Mouse (Mus musculus) frontal cortex, adult 2 months (tissue): ENCODE results near the gene Astn2. TPM values are rescaled to one million over a fixed set of nuclear protein-coding genes. Genes with fewer than 3 reads are reported as not detected.
A peak's percentile ranks its signal among the peaks of the same experiment; 100 is the strongest.

Experiments
- DNase-seq, 2 experiments: peaks; one replicate each; pipeline ENCODE4 v3.0.0; 2022; ENCODE audit warnings: low spot score in 1 of 2; ENCODE audit errors: extremely low spot score in 1 of 2
- polyA plus RNA-seq: library from polyadenylated mRNA; depleted of rRNA; stranded (reverse); fragments of >200 nt; gene quantifications from 2 replicates; pipeline ENCODE4 v1.2.3, GENCODE M21; 2012

Gene Astn2
- polyA plus RNA-seq, 1 experiment, result 18.2 TPM

DNA sequence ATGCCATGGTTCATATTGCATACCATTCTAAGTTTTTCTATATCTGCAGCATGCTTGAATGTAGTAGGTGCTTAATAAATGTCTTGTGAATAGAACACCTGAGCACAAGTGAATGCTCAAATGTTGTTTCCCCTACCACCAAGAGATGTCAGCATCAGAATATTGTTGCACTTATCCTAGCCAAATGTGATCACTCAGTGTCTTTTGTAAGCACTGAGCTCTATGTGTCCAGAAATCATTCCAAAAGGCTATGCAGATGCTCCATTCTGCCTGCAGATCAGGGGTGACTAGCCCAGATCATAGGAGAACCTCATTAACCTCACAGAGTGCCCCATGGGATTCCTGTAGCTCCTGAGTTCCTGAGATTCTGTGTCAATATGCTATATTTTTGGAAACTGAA is 401.5 kb downstream of the Astn2 start:
- DNase-seq, result no peak

DNA sequence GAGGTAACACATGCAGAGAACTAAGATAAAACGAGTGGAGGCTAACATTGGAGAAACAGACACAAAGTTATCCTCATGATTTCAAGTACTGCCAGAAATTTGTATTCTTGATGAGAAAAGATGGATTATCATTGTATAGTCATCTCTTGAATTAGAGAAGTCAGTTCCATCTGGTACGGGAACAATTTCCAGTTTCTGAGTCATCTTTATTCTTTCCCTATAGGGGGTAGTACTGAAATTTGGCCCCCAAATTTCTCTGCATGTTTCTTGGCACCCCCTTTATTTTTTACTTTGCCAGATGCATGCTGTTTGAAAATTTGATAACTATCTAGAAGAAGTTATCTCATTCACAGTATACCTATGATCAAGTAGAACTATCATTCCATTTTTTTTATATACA is 420.8 kb downstream of the Astn2 start:
- no peak for DNase-seq

DNA sequence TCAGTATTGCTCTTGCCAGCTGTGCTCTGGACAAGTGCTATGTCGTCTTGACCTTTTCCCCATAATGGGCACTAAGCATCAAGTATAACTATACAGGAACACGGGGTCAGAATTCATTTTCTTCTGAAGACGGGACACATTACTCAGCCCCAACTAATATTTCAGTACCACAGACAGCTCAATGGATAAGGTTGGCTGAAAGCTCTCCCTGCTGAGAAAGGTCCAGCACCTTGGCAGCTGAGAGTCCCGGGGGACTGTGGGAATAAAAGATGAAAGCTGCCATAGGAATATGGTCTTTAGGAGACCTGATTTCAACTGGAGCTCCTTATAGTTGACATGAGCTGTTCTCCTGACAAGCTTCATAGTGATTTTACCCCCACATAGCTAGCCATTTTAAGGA is 421.5 kb downstream of the Astn2 start:
- no peak for DNase-seq

GRCm38 (mm10) chr4:65976251-65976650 is 428.2 kb downstream of the Astn2 start:
- peak; percentile 73 to 84 for DNase-seq

- DNase-seq, result no peak
Measured at GRCm38 (mm10) chr4:65972395-65972794, 432.0 kb downstream of the Astn2 start.

GRCm38 (mm10) chr4:65969318-65969717 is 435.1 kb downstream of the Astn2 start:
- no peak for DNase-seq

GRCm38 (mm10) chr4:65964604-65965003 is 439.8 kb downstream of the Astn2 start:
- DNase-seq, result no peak

DNA sequence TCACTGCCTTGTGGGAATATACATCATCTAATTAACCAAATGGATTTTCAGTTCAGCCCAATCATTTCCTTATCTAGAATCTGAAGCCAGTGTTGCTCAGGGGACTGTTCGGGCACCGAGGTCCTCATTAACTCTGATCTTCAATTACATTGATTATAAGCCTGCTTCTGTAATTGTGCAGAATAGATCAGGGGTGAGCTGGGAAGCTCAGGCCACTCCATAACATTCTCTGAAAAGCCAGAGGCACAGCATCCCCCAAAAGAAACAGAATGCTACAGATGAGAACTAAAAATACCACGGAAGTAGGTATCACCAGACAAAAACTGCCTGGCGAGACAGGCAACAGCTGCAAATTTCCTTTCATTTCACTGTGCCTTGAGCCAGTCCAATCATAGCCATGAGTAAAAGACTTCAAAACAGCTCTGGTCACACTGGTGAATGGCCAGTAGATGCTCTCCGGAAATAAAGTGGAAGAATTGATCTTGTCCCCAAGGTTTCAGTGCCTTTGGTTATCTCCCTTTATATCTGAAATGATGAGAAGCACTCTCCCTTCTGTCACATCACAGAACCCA is 445.1 kb downstream of the Astn2 start:
- DNase-seq, result no peak

- DNase-seq, result peak in 1 of 2 experiments; percentile 38
Measured at GRCm38 (mm10) chr4:65958369-65959187, 445.8 kb downstream of the Astn2 start.

- no peak for DNase-seq
Measured at GRCm38 (mm10) chr4:65951918-65952317, 452.5 kb downstream of the Astn2 start.

DNA sequence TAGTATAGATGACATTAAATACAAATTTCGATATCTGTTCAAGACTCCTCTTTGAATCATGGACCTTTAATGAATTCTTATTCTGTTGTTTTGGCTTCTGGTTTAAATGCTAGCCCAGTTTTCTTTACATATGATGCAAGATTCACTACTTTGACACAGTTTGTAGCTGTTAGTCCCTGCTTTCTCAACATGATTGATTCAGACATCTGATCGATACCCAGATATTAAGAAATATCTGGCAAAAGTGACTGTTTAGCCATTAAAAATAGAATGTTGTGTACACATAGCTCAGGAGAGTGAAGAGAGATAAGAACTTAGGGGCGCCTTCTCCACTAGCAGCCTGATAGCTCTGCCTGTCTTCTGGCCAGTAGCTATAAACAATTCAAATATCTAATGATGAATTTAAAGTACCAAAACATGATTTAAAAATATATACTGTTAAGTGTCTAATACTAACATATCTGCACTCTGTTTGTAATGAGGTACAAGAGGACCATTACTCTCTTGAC is 457.2 kb downstream of the Astn2 start:
- DNase-seq, result no peak

DNA sequence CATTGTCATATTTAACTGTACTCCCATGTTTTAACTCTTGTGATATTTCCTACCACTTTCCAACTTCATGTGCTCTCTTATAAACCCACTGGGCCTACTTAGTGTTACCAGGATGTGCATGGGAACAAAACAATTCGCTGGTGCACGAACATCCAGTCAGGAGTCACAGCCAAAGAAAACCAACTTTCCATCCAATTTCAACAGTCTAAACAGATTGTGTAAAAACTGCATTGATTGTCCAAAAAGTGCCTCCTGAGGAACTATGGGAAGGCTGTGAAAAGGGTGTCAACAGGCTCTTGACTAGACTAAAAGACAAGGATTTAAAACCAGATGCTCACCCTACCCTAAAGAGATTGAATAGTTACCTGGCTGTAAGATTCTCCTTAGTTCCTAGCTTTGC is 458.4 kb downstream of the Astn2 start:
- DNase-seq, result no peak

DNA sequence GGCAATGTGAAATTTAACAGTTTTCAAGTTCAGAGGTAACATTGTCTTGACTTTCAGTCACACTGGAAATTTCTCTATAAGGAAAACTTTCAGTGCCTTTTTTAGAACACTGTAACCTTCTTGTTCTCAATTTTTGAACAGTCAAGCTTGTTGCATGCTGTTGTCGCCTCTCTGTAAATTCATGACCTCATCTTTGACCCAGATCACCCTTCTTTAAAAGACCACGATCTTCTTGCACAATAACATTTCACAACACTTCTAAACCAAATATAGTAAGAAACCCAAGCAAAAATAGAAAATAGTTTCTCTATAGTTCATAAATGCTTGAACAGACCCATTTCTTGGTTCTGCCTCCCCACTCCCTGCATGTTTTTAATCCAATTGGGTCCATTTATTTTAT is 473.5 kb downstream of the Astn2 start:
- DNase-seq, result no peak

DNA sequence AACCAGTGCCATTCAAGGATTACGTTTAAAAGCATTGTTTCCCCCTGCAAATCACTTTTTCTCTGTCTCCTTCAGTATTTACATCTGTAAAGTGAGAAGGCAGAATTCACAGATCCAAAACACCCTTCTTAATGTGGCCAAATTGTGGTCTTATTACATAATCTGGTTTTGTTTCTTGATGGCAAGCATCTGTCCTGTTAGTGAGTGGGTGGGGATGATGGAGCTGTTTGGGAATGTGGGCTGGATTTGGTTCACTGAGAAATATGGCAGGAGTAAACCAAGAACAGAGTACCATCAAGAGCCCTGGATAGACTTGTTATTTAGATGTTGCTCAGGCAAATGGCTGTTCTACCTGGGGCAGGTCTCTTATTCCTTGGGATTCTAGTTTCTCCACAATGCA is 484.1 kb downstream of the Astn2 start:
- DNase-seq, result peak in 1 of 2 experiments; percentile 26

GRCm38 (mm10) chr4:65916027-65917008 is 488.1 kb downstream of the Astn2 start:
- DNase-seq, result no peak

DNA sequence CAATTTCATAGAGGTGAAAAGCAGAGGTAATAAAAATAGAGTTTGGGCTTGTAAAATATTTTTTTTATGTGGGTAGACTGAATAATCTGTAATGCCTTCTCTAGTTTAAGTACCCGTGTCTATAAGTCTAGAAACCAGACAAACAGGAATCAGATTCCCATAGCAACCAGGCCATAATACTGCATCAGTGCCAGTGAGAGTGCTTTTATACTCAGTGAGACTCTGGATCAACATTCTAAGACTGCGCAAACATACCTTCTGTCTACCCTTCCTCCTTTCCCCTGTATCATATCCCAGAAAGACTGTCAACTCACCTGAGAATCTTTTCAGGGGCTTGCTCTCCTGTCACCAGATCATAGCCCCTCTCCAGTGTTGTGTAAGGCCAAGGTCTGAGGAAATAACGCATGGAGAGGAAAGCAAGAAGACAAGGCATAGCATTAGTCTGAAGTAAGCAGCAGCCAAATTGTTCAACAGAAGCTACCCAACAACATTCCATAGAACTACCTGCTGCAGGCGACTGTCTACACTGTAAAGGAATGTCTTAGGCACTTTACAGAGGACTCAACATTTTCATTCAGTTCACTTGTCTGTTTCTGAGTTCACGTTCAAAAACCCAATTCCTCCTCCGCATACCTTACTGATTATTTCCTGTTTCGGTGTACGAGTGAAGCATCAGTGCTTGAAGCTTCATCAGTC is 492.0 kb downstream of the Astn2 start:
- no peak for DNase-seq

GRCm38 (mm10) chr4:65907660-65908059 is 496.8 kb downstream of the Astn2 start:
- no peak for DNase-seq

GRCm38 (mm10) chr4:65904963-65905362 is 499.4 kb downstream of the Astn2 start:
- DNase-seq, result no peak

DNA sequence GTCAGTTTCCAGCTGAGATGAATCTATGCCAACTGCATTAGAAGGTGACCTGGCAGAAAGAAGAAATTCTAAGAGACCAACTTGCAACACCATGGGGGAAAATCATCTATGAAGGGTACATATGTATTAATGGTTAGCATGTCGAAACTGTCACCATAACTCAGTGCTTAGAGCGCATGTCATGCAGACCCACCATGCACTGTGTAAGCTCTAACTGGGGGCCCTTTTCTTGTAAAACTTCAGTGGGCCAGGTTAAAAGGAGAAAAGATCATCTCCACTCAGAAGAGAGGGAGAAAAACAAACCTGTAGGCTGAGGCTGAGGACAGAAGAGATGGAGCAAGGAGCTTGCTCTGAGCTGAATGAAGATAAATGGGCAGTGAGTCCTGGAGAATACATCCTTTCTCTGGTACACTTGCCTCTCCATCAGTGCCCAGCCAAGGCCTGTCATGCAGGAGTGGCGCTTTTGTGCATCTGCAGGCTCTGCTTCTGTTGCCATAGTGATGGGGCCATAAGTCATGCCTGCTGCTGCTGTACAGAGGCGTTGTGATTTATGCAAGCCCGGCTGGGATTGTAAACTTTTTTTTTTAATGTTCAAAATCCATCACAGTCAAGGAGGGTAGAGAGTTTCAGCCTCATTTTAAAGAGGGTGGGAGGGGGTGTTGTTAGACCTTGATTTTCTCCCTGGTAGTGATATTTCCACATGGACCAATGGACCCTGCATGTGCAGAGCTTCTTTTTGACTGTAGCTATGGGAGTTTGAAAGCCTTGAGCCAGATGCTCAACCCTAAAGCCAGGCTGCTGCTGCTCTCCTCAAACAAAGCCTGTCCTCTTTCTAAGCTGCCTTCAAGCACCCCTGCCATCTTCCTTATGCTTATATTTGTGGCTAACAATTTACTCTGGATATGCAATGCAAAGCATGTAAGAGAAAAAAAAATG is 508.1 kb downstream of the Astn2 start:
- DNase-seq, result no peak
